Mouse (Mus musculus) liver, adult 2 months (tissue): ENCODE results near the gene Ralgps2. TPM values are rescaled to one million over a fixed set of nuclear protein-coding genes. Genes with fewer than 3 reads are reported as not detected.

Experiments used
- DNase-seq: peaks from one replicate; pipeline ENCODE4 v3.0.0-alpha.2; 2011; ENCODE audit warnings: low read depth, low spot score; ENCODE audit errors: extremely low read depth
- H3K27ac ChIP-seq: fragments of 200-500 bp; replicated peaks from 2 replicates; pipeline ENCODE4 v1.5.1; 2012; ENCODE audit warnings: low read depth, mild to moderate bottlenecking, control low read depth, inconsistent platforms, low read length; ENCODE audit not compliant: insufficient read depth
- H3K27me3 ChIP-seq: fragments of 200-500 bp; 2 replicates; pipeline ENCODE4 v1.6.1; 2012; ENCODE audit warnings: mild to moderate bottlenecking, moderate library complexity, low read length, inconsistent platforms; ENCODE audit not compliant: control insufficient read depth, insufficient read depth
- H3K36me3 ChIP-seq: fragments of 200-500 bp; 2 replicates; pipeline ENCODE4 v1.6.1; 2012; ENCODE audit warnings: low read length, inconsistent platforms; ENCODE audit not compliant: control insufficient read depth, insufficient read depth
- H3K4me1 ChIP-seq: fragments of 200-500 bp; 2 replicates; pipeline ENCODE4 v1.6.1; 2011; ENCODE audit warnings: low read length; ENCODE audit not compliant: control insufficient read depth, insufficient read depth
- H3K4me3 ChIP-seq: fragments of 200-500 bp; 2 replicates; pipeline ENCODE4 v1.5.1; 2011; ENCODE audit warnings: low read depth, mild to moderate bottlenecking, control low read depth, low read length, moderate library complexity; ENCODE audit not compliant: insufficient read depth
- H3K79me2 ChIP-seq: fragments of 200-500 bp; 2 replicates; pipeline ENCODE4 v1.6.1; 2012; ENCODE audit warnings: inconsistent platforms, mild to moderate bottlenecking, low read length, moderate library complexity; ENCODE audit not compliant: control insufficient read depth, insufficient read depth
- H3K9ac ChIP-seq: fragments of 200-500 bp; 2 replicates; pipeline ENCODE4 v1.6.1; 2012; ENCODE audit warnings: low read depth, mild to moderate bottlenecking, control low read depth, inconsistent platforms, low read length
- CTCF ChIP-seq: fragments of 200-500 bp; IDR thresholded peaks from 2 replicates; pipeline ENCODE4 v1.5.1; 2011; ENCODE audit warnings: low read depth, low read length, control low read depth
- POLR2A ChIP-seq: fragments of 200-500 bp; IDR thresholded peaks from 2 replicates; pipeline ENCODE4 v1.6.1; 2011; ENCODE audit warnings: low read length, control low read depth; ENCODE audit not compliant: insufficient read depth; ENCODE audit errors: extremely low read depth
- WGBS: fragments of 180-500 bp; shearing (Covaris S2); methylation state at CpG from one replicate; pipeline ENCODE4 v1.1.7; 2018; 5-methylcytosine and 5-hydroxymethylcytosine counted together
- polyA plus RNA-seq: library from polyadenylated mRNA; depleted of rRNA; stranded (reverse); fragments of >200 nt; gene quantifications from 2 replicates; pipeline ENCODE4 v1.2.3, GENCODE M21; 2012
- total RNA-seq: library from RNA; depleted of rRNA; stranded (reverse); fragments of >200 nt; gene quantifications from 2 replicates; pipeline ENCODE4 v1.2.3, GENCODE M21; 2014

Gene Ralgps2
- total and polyA plus RNA-seq, 2 experiments = 3.4 to 18.9 TPM

DNA sequence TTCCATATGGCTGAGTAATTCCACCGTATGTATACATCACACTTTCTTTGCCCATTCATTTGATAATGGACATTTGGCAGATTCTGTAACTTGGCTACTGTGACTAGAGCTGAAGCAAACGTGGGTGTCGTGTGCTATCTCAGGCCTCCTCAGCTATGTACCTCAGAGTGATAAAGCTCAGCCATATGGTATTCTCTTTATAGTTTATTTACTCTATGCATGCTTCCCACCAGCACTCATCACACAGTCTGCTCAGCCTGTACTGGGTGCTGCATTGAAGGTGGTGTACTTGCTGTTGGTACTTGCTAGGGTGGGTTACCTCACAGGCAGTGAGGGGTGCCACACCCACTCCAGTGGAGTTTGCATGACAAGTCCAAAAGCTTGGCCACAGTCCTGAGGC, 174.1 kb downstream of the Ralgps2 start:
- H3K79me2 ChIP-seq = no peaks in the 10 kb centered on the region
- 93% methylated on average over 3 of the region's 3 CpGs for WGBS
- H3K4me1 ChIP-seq = no peaks in the 10 kb centered on the region
- H3K4me3 ChIP-seq = no peak overlapping the region
- no peak overlapping the region for H3K9ac ChIP-seq
- no peaks in the 10 kb centered on the region for H3K36me3 ChIP-seq
- H3K27me3 ChIP-seq = no peaks in the 10 kb centered on the region
- DNase-seq = no peak
- H3K27ac ChIP-seq = no peak overlapping the region
- TF ChIP-seq CTCF = no peak
- TF ChIP-seq POLR2A = no peak

DNA sequence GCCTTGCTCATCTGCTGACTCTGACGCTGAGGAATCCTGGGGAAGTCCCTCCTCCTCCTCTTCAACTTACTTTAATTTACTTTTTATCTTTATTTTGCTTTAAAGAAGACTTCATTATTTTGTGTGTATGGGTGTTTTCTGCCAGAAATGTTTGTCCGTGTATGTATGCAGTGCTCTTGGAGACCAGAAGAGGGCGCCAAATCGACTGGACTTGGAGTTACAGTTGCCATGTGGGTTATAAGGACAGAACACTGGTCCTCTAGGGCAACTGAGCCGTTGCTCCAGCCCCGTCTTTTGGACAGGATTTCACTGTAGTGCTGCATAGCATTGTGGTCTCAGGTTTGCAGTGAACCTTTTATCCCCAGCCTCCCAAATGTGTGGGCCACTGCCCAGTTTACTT, 174.8 kb downstream of the Ralgps2 start:
- 77% methylated on average over 6 of the region's 6 CpGs for WGBS
- no peak overlapping the region for H3K27ac ChIP-seq
- TF ChIP-seq POLR2A (no peak), CTCF (0 out of 2 replicates have a peak, but pooled peaks have one; percentile 4)
- no peak for DNase-seq
- no peaks in the 10 kb centered on the region for H3K79me2 ChIP-seq
- H3K27me3 ChIP-seq = no peaks in the 10 kb centered on the region
- H3K4me3 ChIP-seq = no peak overlapping the region
- H3K4me1 ChIP-seq = no peaks in the 10 kb centered on the region
- H3K36me3 ChIP-seq = no peaks in the 10 kb centered on the region
- H3K9ac ChIP-seq = no peak overlapping the region

DNA sequence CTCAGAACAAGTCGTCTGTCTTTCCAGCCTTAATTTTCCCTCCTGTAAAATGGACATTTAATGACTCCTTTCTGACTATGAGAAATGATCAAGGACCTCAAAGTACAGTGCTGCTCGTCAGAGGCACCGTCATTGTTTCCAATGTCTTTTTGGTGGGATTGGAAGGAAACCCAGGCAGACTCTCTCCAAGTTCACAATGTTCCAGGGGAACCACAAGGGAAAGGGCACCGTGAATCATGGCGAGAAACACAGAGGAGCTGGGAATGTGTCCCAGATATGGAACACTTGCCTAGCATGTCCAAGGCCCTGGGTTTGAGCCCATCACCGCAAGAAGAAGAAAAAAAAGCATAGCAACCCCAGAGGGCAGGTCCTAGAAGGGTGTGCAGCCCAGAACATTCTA, 176.1 kb downstream of the Ralgps2 start:
- no peaks in the 10 kb centered on the region for H3K79me2 ChIP-seq

DNA sequence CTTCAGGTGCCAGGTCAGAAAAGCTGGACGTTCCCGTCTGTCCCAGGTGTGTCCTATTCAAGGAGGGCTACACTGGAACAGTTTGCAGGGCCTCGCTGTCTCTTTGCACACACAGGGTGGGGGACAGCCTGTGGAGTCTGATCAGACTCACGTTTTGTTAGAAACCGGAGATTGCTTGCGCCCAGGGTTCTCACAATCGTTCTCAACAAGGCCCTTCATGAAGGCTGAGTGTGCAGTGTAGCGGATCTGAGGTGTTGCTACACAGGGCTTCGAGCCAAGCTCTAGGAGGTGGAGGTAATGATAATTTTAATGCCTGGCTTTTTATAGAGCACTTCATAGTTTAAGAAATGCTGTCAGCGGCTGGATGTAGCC, 178.0 kb downstream of the Ralgps2 start:
- H3K79me2 ChIP-seq = no peaks in the 10 kb centered on the region
- no peaks in the 10 kb centered on the region for H3K27me3 ChIP-seq
- no peak for TF ChIP-seq POLR2A
- no peak for TF ChIP-seq CTCF
- WGBS = 83% methylated on average over 10 of the region's 10 CpGs
- H3K4me1 ChIP-seq = no peaks in the 10 kb centered on the region
- H3K27ac ChIP-seq = no peak overlapping the region
- H3K9ac ChIP-seq = no peak overlapping the region
- H3K36me3 ChIP-seq = no peaks in the 10 kb centered on the region
- H3K4me3 ChIP-seq = no peak overlapping the region
- DNase-seq = no peak

More for the DNA sequence above, 176.1 kb downstream of the Ralgps2 start:
- Histone ChIP-seq H3K27me3 (no peaks in the 10 kb centered on the region), H3K27ac (no peak overlapping the region), H3K4me3 (no peak overlapping the region), H3K4me1 (no peaks in the 10 kb centered on the region), H3K36me3 (no peaks in the 10 kb centered on the region), H3K9ac (no peak overlapping the region)
- TF ChIP-seq CTCF (no peak), POLR2A (no peak)
- no peak for DNase-seq
- 91% methylated on average over 6 of the region's 6 CpGs for WGBS

DNA sequence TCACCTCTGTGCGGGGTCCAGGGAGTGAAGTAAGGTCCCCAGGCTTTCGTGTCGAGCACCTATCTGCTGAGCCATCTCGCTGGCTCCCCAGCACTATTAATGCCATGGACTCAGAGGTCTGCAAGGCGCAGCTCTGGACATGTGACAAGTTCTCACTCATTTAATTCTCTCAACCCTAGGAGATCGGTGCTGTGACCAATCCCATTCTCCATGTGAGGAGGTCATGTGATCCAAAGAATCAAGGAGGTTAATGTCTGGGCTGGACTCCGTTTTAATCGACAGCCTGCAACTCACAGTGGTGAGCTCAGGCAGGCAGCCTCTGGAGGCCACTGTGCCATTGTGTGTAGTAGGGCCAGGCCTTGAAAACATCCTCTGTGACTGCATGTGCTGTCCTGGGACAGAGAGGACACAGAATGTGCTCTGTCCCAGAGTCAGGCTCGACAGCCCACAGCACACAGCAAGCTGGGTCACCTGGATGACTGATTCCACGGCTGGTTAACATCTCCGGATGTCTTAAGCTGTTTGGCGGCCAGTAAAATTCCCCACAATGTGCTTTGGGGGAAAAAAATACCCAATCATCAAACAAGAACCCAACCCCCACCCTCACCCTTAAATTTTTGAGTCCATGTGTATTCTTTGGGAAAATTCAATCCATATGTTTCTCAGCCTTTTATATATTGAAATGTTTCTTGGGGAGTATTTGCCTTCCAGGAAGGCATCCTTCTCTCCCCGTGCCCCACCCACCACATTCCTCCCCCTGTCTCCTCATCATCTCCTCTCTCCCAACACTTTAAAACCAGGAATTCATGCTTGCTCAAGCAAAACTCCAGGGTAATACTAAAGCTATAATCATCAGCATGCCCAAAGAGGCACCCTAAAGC, 178.6 kb downstream of the Ralgps2 start:
- WGBS = 86% methylated on average over 13 of the region's 13 CpGs
- TF ChIP-seq POLR2A (no peak), CTCF (no peak)
- no peaks in the 10 kb centered on the region for H3K36me3 ChIP-seq
- no peak for DNase-seq
- no peak overlapping the region for H3K27ac ChIP-seq
- no peaks in the 10 kb centered on the region for H3K4me1 ChIP-seq
- no peak overlapping the region for H3K4me3 ChIP-seq
- no peak overlapping the region for H3K9ac ChIP-seq
- no peaks in the 10 kb centered on the region for H3K79me2 ChIP-seq
- H3K27me3 ChIP-seq = no peaks in the 10 kb centered on the region

DNA sequence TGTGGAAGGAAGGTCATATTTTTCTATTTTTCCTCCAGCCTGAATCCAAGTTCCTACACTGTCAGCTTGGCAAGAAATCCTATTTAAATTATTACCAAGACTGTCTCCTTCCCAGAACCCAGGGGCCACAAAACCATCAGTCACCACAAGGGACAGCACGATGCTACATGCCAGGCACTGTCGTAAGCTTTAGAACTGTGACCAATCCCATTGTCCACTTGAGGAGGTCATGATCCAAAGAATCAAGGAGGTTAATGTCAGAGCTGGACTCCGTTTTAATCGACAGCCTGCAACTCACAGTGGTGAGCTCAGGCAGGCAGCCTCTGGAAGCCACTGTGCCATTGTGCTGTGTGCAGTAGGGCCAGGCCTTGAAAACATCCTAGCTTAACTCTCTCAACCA, 181.1 kb downstream of the Ralgps2 start:
- H3K36me3 ChIP-seq = no peaks in the 10 kb centered on the region
- no peaks in the 10 kb centered on the region for H3K79me2 ChIP-seq
- H3K27me3 ChIP-seq = no peaks in the 10 kb centered on the region
- H3K4me3 ChIP-seq = no peak overlapping the region
- no peak overlapping the region for H3K9ac ChIP-seq
- TF ChIP-seq POLR2A = no peak
- no peak for TF ChIP-seq CTCF
- H3K27ac ChIP-seq = no peak overlapping the region
- DNase-seq = no peak
- WGBS = 84% methylated on average over 4 of the region's 4 CpGs
- no peaks in the 10 kb centered on the region for H3K4me1 ChIP-seq
